Mouse (Mus musculus) testis, adult 2 months (tissue): ENCODE measurements around the gene Btn2a2.

Source experiments
- CTCF ChIP-seq: fragments of 200-500 bp; IDR thresholded peaks from 2 replicates; pipeline ENCODE4 v1.5.1; 2012; ENCODE audit warnings: low read depth, mild to moderate bottlenecking, inconsistent platforms, low read length, moderate library complexity; ENCODE audit not compliant: control insufficient read depth, insufficient read depth, insufficient replicate concordance
- POLR2A ChIP-seq: fragments of 200-500 bp; IDR thresholded peaks from 2 replicates; pipeline ENCODE4 v1.6.1; 2012; ENCODE audit warnings: low read depth, mild to moderate bottlenecking, inconsistent platforms, low read length, moderate library complexity; ENCODE audit not compliant: control insufficient read depth

DNA sequence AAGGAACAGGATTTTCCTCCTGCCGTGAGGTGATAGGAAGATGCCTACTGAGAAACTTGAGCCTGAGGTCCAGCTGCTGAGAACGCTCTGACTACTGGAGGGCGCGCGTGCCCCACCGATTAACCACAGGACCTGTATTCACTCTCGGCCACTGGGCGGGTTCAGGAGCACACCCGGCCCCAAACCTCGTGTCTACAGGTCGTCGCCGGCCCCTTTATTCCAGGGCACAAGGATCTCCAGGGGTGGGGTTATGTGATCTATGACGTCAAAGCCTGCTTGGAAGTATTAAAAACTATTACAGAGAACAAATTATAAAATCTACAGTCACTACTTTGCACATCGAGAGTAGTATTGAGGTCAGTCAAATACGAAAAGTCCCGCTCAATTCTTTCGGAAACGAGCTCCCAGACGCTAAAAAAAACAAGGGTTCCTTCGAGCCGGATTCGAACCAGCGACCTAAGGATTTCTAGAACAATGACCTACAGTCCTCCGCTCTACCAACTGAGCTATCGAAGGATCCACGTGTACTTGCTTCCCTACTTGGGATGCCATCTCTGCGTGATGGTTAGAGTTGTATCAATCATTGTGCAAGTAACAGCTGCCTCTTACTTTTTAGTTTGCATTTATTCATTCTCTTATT lies 56.0 kb downstream of the Btn2a2 start:
- TF ChIP-seq CTCF (peak; percentile 72; the same call in 1 of the 2 replicates), POLR2A (peak; percentile 49; the same call in 1 of the 2 replicates)
